Mouse (Mus musculus) kidney, adult 2 months (tissue): Measurements from ENCODE around the gene Ttc41.

Source experiments
- CTCF ChIP-seq: fragments of 200-500 bp; conservative IDR thresholded peaks from 2 replicates; pipeline ENCODE4 v1.5.1; 2011; ENCODE audit warnings: low read depth, mild to moderate bottlenecking, control low read depth, low read length, moderate library complexity, mixed read lengths; ENCODE audit not compliant: insufficient read depth, insufficient read length
- POLR2A ChIP-seq: fragments of 200-500 bp; IDR thresholded peaks from one replicate; pipeline ENCODE4 v1.6.1; 2011; ENCODE audit warnings: low read depth, low read length, control low read depth

GRCm38 (mm10) chr10:86776281-86776680 lies 70.7 kb downstream of the Ttc41 start:
- TF ChIP-seq CTCF (no peak), POLR2A (no peak)
